Mouse (Mus musculus): ENCODE data around the gene Cdh13. TPM values are rescaled to one million over a fixed set of nuclear protein-coding genes. Genes with fewer than 3 reads are reported as not detected.
"Not testable (repeated sequence)": the region's sequence is repeated elsewhere in the genome, so short reads cannot be mapped to it uniquely, and the experiment has no call there.

Cdh13 gene
- polyA plus RNA-seq, 1 experiment from 2014 or later = 59.2 TPM

DNA sequence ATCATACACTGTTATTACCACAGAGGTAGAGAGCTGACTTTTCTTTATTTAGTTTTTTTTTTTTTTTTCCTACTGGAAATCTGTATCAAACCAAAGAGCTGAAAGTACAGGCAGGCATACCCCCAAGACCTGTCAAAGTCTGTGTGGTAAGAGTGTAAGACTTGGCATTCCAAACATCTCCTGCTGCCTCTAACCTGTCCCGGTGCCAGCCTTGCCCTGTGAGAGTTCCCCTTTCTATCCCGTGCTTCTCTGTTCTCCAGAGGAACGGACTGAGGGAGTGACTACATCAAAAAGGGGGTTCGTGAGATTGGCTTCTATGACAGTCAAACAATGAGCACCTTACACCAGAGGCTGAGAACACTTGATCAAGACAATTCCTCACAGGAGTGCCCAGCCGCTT lies 458.2 kb downstream of the Cdh13 start:
- Histone ChIP-seq H3K4me2 (no peak overlapping the region), H3K36me3 (no peaks in the 10 kb centered on the region), H3K9me3 (no peaks in the 10 kb centered on the region), H3K4me3 (no peak overlapping the region), H3K27me3 (no peaks in the 10 kb centered on the region), H3K9ac (no peak overlapping the region), H3K27ac (no peak overlapping the region), H3K4me1 (replicated peaks) (no peaks in the 10 kb centered on the region)
- ATAC-seq (ENCODE audit: low FRiP score) = no peak
- 86% methylated on average over 5 of the region's 5 CpGs for WGBS

DNA sequence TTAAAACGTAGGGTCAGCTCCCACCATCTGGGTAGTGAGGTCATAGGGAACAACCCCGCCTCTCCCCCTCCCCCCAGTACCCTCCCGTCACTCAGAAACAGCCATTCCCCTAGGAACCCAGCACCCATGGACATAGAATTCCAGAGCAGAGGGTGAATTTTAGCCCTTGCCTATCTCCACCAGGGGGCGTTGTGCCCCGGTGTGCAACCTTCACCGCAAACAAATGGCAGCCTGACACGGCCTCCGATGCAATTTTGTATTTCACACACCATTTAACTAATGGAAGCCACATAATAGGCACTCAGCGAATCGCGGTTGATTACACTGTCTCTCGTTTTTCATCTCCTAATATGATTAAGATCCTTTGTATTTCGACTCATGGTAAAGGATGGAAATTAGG lies 461.5 kb downstream of the Cdh13 start:
- ATAC-seq (ENCODE audit: low FRiP score) = no peak
- 66% methylated on average over 13 of the region's 13 CpGs for WGBS

DNA sequence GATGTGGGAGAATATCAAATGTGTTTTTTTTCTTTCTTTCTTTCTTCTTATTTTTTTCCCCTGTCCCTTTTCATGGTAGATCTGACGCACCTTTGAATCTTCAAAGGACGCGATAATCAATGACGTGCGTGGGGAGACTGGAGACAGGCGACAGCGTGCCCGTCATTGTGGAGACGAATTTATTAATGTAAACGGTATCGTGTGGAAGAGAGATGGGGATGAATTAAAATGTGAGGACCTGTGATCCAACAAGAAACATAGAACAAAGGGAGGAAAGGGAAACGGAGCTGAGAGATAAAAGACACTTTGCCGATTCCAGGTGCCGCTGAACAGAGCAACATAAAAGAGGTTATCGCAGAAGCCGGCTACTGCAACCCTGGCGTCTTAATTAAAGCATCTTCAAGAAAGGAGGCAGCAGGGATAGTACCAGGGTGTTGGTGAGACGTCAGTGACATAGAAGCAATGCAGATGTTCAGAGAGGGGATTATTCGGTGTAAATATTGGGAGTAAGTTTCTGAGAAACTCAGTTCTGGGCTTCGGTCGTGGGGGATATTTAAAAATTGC lies 464.6 kb downstream of the Cdh13 start:
- Histone ChIP-seq H3K27me3 (no peaks in the 10 kb centered on the region), H3K27ac (no peak overlapping the region), H3K9ac (no peak overlapping the region), H3K36me3 (no peaks in the 10 kb centered on the region), H3K4me3 (no peak overlapping the region), H3K4me1 (replicated peaks) (0 out of 2 replicates have a peak, but pooled peaks cover 2% of the 10 kb centered on the region), H3K9me3 (no peaks in the 10 kb centered on the region), H3K4me2 (no peak overlapping the region)
- WGBS = 82% methylated on average over 21 of the region's 21 CpGs
- ATAC-seq (ENCODE audit: low FRiP score) = no peak

More for the DNA sequence above, 461.5 kb downstream of the Cdh13 start:
- Histone ChIP-seq H3K9ac (no peak overlapping the region), H3K27me3 (no peaks in the 10 kb centered on the region), H3K4me3 (no peak overlapping the region), H3K4me1 (replicated peaks) (no peaks in the 10 kb centered on the region), H3K27ac (no peak overlapping the region), H3K36me3 (no peaks in the 10 kb centered on the region), H3K9me3 (no peaks in the 10 kb centered on the region), H3K4me2 (no peak overlapping the region)

DNA sequence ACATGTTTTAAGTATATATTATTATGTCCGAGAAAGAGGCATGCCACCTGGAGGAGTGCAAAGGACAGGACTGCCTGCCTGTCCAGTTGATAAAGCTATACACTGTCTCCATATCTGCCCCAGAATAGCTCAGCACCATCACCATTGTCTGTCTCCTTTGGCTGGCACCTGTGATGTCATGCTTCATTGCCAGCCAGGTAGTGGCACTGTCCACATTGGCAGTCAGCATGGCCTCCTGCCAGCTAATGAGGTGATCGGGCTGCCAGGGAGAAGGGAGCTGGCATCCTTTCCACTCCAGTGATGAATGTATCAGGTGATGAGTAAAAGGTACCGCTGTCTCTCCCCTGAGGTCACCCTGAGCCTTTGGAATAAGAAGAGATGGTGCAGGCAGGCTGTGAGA lies 465.7 kb downstream of the Cdh13 start:
- Histone ChIP-seq H3K9ac (no peak overlapping the region), H3K9me3 (no peaks in the 10 kb centered on the region), H3K27ac (no peak overlapping the region), H3K4me1 (replicated peaks) (peaks cover 11% of the 10 kb centered on the region; the same call in 1 of the 2 replicates), H3K4me2 (no peak overlapping the region), H3K27me3 (no peaks in the 10 kb centered on the region), H3K4me3 (no peak overlapping the region), H3K36me3 (no peaks in the 10 kb centered on the region)
- 93% methylated on average over 3 of the region's 3 CpGs for WGBS
- ATAC-seq (ENCODE audit: low FRiP score) = no peak

DNA sequence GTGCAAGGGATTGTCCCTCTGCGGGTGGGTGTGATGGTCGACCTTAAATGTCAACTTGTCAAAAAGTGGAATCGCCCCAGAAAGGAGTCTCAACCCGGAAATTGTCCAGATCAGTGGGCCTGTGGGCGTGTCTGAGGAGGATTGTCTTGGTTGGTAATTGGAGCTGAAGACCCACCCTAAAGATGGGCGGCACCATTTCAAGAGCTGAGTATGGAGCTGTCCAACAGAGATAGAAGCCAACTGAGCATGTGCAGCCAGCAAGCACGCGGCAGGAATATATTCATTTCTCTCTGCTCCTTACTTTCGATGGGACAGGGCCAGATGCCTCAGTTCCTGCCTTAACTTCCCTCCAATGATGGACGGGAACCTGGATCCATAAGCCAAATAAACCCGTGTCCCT lies 466.3 kb downstream of the Cdh13 start:
- Histone ChIP-seq H3K9me3 (no peaks in the 10 kb centered on the region), H3K4me1 (replicated peaks) (peaks cover 11% of the 10 kb centered on the region; the same call in 1 of the 2 replicates), H3K4me2 (no peak overlapping the region), H3K4me3 (no peak overlapping the region), H3K27me3 (no peaks in the 10 kb centered on the region), H3K27ac (no peak overlapping the region), H3K9ac (no peak overlapping the region), H3K36me3 (no peaks in the 10 kb centered on the region)
- 90% methylated on average over 11 of the region's 11 CpGs for WGBS
- ATAC-seq (ENCODE audit: low FRiP score) = no peak

DNA sequence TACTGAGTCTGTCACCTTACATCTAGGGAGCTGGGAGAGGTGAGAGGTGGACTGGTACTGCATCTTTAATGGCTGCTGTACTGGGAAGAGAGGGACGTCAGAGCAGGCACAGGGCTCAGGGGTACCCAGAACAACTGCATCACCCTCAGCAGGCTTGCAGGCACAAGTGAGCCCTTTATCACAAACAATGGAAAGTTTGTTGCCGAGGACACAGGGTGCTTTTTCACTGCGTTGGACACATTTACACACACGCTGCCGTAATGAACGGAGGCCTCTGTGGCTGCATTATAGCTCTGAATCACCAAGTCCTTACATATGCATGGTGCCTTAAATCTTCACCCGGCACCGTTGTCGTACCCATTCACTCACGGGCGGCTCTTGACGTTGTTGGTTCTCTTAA lies 470.2 kb downstream of the Cdh13 start:
- Histone ChIP-seq H3K9ac (no peak overlapping the region), H3K4me2 (no peak overlapping the region)
- WGBS = 46% methylated on average over 12 of the region's 12 CpGs

DNA sequence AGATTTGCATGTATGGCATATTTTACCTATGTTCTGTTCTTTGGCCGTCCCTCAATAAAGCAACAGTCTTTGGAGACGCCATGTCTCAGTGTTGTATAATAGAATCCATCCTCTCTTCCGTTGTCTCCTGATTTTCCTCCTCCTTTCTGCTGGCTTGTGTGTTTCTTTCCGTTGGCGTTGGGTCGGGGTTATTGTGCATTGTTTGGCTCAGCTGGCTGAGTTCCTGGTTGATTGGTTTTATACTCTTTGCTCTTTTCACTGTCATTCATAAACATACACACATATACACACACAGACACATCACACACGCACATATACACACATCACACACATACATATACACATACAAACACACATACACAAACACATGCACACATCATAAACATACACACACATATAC lies 470.6 kb downstream of the Cdh13 start:
- Histone ChIP-seq H3K9ac (no peak overlapping the region), H3K27me3 (no peaks in the 10 kb centered on the region), H3K4me2 (no peak overlapping the region), H3K36me3 (no peaks in the 10 kb centered on the region), H3K4me1 (replicated peaks) (peaks cover 11% of the 10 kb centered on the region; the same call in 1 of the 2 replicates), H3K9me3 (no peaks in the 10 kb centered on the region), H3K27ac (no peak overlapping the region), H3K4me3 (no peak overlapping the region)
- WGBS = 66% methylated on average over 7 of the region's 7 CpGs
- no peak for ATAC-seq (ENCODE audit: low FRiP score)

More for the DNA sequence above, 470.2 kb downstream of the Cdh13 start:
- H3K36me3 ChIP-seq = no peaks in the 10 kb centered on the region
- peaks cover 11% of the 10 kb centered on the region; the same call in 1 of the 2 replicates for H3K4me1 ChIP-seq (replicated peaks)
- no peaks in the 10 kb centered on the region for H3K27me3 ChIP-seq
- no peak for ATAC-seq (ENCODE audit: low FRiP score)
- H3K27ac ChIP-seq = no peak overlapping the region
- H3K9me3 ChIP-seq = no peaks in the 10 kb centered on the region
- H3K4me3 ChIP-seq = no peak overlapping the region

DNA sequence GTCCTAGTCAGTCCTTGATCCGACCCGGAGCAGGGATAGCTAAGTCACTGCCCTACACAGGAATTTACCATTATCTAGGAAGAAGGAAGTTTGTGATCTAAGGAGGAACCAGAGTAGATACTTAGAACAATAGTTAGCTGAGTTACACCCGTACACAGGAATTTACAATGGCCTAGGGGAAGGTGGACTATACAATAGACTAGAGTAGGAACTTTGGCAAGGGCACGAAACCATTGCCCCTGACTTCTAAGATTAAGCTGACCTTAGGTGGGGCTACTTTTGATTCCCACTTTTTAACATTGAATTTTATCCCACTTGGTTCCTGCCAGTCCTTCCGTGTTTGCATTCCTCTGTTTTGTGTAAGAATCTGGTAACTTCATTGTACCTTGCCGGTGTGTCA lies 494.0 kb downstream of the Cdh13 start:
- not testable (repeated sequence) for H3K4me2 ChIP-seq; H3K9ac ChIP-seq; H3K36me3 ChIP-seq; H3K9me3 ChIP-seq; ATAC-seq (ENCODE audit: low FRiP score); H3K27ac ChIP-seq; H3K27me3 ChIP-seq; H3K4me3 ChIP-seq; H3K4me1 ChIP-seq (replicated peaks)
- WGBS = 92% methylated on average over 6 of the region's 6 CpGs

DNA sequence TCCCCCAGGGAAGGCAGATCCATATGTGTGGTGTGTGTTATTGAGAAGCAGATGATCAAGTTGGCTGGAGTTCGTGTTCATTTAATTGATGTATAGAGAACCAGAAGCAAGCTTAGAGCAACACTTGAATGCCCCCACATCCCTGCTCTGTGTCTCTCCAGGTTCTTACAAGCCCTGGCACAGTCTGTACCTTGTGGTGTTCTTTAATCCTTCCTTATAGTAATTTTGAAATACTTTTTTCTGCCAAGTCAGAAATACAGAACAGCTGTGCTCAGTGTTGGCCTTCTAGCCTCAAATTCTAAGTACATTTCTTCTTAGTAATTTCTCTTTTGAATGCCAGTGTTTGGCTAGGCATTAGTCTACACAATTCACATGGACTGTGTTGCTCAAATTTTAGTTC lies 494.8 kb downstream of the Cdh13 start:
- WGBS = 86% methylated on average over 1 of the region's 1 CpGs
- no peak overlapping the region for H3K27ac ChIP-seq
- H3K4me2 ChIP-seq = no peak overlapping the region
- H3K4me1 ChIP-seq (replicated peaks) = no peaks in the 10 kb centered on the region
- ATAC-seq (ENCODE audit: low FRiP score) = no peak
- H3K27me3 ChIP-seq = no peaks in the 10 kb centered on the region
- H3K36me3 ChIP-seq = no peaks in the 10 kb centered on the region
- H3K9me3 ChIP-seq = no peaks in the 10 kb centered on the region
- H3K4me3 ChIP-seq = no peak overlapping the region
- no peak overlapping the region for H3K9ac ChIP-seq

DNA sequence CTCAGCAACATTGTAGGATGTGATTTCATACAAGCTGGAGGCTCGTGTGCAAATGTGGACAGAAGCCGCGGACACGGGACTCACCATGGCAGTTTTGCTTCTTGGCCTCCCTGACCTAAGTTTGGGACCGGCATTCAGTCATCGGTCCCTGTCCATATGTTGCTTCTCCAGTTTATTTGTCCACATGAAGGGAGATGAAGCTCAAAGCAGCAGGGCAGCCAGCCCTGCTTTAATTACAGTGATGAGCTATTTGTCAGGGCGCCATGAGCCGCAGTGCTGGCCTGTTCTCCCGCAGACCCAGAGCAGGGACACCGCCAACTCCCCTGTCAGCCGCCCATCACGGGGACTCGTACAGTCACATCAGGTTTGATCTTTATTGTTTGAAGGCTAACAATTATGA lies 502.1 kb downstream of the Cdh13 start:
- no peaks in the 10 kb centered on the region for H3K9me3 ChIP-seq
- no peak for ATAC-seq (ENCODE audit: low FRiP score)
- no peak overlapping the region for H3K9ac ChIP-seq
- H3K4me3 ChIP-seq = no peak overlapping the region
- H3K36me3 ChIP-seq = no peaks in the 10 kb centered on the region
- no peaks in the 10 kb centered on the region for H3K4me1 ChIP-seq (replicated peaks)
- 77% methylated on average over 13 of the region's 13 CpGs for WGBS
- H3K27ac ChIP-seq = no peak overlapping the region
- no peaks in the 10 kb centered on the region for H3K27me3 ChIP-seq
- no peak overlapping the region for H3K4me2 ChIP-seq

DNA sequence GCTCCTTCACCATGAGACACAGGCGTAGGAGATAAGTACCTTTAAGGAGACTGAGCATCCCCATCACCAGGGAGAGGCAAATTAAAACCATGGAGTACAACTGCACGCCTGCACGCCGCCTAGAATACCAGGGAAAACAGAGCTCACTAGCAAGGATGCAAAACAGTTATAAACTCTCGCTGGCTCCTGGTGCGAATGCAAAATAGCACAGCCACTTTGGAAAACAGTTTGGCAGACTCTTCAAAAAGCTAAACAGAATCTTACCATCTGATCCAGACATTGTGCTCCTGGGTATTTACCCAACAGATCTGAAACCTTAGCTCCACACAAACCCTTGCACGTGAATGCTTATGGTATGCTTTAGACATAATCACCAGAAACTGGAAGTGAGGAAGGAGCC lies 506.1 kb downstream of the Cdh13 start:
- Histone ChIP-seq H3K36me3 (no peaks in the 10 kb centered on the region), H3K27ac (no peak overlapping the region), H3K4me2 (no peak overlapping the region)

DNA sequence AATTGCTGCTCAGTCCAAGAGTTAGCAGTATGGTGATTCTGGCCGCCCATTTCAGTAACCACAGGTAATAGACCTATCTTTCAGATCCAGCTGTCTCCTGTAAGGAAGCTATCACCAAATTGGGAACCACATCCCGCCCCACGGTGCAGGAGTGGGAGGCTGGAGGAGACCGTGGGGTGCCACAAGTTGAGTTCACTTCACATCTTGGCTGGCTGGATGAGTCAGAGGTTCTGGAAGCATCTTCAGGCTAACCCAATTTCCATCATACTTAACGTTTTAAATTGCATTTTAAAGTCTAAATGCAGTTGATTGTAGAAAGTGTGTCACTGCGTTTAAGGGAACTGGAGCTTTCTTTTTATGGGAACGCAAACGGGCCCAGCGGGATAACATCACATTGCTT lies 511.4 kb downstream of the Cdh13 start:
- H3K4me1 ChIP-seq (replicated peaks) = no peaks in the 10 kb centered on the region; the same call in 1 of the 2 replicates

More for the DNA sequence above, 506.1 kb downstream of the Cdh13 start:
- H3K4me3 ChIP-seq = no peak overlapping the region
- no peaks in the 10 kb centered on the region for H3K4me1 ChIP-seq (replicated peaks)
- WGBS = 87% methylated on average over 7 of the region's 7 CpGs
- H3K9me3 ChIP-seq = no peaks in the 10 kb centered on the region
- H3K9ac ChIP-seq = no peak overlapping the region
- ATAC-seq (ENCODE audit: low FRiP score) = no peak
- no peaks in the 10 kb centered on the region for H3K27me3 ChIP-seq

DNA sequence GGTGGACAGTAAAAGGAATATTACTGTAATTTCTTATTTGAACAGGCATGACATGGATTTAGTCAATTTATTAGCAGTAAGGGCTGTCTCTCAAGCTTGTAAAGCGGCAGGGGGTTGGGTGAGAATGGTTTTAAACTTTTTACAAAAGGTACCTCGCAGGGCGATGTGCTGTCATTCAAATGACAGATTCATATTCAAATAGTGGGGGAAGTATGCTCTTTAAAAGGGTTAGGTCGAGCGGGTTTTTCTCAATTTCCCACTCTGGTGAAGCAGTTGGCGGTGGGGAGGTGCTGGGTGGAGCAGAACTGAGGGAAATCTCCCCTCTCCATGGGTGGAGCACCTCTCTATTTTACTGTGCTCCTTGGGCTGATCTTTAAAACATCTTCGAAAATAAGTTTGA lies 513.0 kb downstream of the Cdh13 start:
- ATAC-seq (ENCODE audit: low FRiP score) = no peak
- Histone ChIP-seq H3K9ac (no peak overlapping the region), H3K27me3 (no peaks in the 10 kb centered on the region), H3K27ac (no peak overlapping the region), H3K4me3 (no peak overlapping the region), H3K4me1 (replicated peaks) (no peaks in the 10 kb centered on the region; the same call in 1 of the 2 replicates), H3K9me3 (no peaks in the 10 kb centered on the region), H3K4me2 (no peak overlapping the region), H3K36me3 (no peaks in the 10 kb centered on the region)
- WGBS = 46% methylated on average over 7 of the region's 7 CpGs

More for the DNA sequence above, 511.4 kb downstream of the Cdh13 start:
- no peak overlapping the region for H3K4me2 ChIP-seq
- 84% methylated on average over 9 of the region's 9 CpGs for WGBS
- H3K4me3 ChIP-seq = no peak overlapping the region
- no peak overlapping the region for H3K27ac ChIP-seq
- H3K36me3 ChIP-seq = no peaks in the 10 kb centered on the region
- no peaks in the 10 kb centered on the region for H3K27me3 ChIP-seq
- no peak for ATAC-seq (ENCODE audit: low FRiP score)
- no peaks in the 10 kb centered on the region for H3K9me3 ChIP-seq
- H3K9ac ChIP-seq = no peak overlapping the region
